9 mouse cellular contexts compared by ENCODE assay signal in the genomic region with DNA sequence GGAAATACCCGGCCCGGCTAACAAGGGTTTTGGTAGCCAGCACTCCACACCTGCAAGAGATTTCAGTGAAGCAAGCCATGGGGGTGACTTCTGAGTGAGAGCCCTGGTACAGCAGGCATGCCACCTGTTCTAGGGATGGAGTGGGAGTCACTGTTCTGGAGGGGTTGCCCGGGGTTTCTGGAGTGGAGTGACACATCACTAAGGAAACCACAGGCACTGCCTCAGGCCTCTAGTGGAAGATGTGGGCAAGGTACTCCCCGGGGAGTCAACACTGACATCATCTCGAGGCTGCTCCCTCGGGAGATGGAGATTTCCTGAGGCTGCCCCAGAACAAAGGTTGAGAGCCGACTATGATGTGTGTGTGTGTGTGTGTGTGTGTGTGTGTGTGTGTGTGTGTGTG. TPM values are rescaled to one million over a fixed set of nuclear protein-coding genes. Genes with fewer than 3 reads are reported as not detected.
DNase-seq lines count a peak whose midpoint lies in the region; ATAC-seq and TF ChIP-seq lines count a peak whose summit lies in the region.
"Had no signal": no experiment of that assay in that cellular context is flagged by ENCODE, and none has a peak within 500 bp of the region (broad histone marks: within the 10 kb centered on the region; RNA-seq: fewer than 3 reads in every experiment).

No protein-coding gene starts in this region.

- H3K9ac ChIP-seq in hindbrain, embryonic 12.5 days, result no peak overlapping the region
- H3K9ac ChIP-seq in midbrain, embryonic 13.5 days (replicated peaks), result peak overlapping the region; percentile 77; the same call in 1 of the 2 replicates
- no peak overlapping the region for H3K9ac ChIP-seq in heart, embryonic 12.5 days

- no peaks in the 10 kb centered on the region for H3K9me3 ChIP-seq in hindbrain, embryonic 12.5 days (replicated peaks)
- no peaks in the 10 kb centered on the region for H3K9me3 ChIP-seq in midbrain, embryonic 13.5 days
- H3K9me3 ChIP-seq in heart, embryonic 12.5 days (replicated peaks), result no peaks in the 10 kb centered on the region

- H3K4me2 ChIP-seq in hindbrain, embryonic 12.5 days (replicated peaks), result peak overlapping the region; percentile 76
- H3K4me2 ChIP-seq in midbrain, embryonic 13.5 days (replicated peaks), result peak overlapping the region; percentile 84
- H3K4me2 ChIP-seq in heart, embryonic 12.5 days, result no peak overlapping the region

- WGBS in hindbrain, embryonic 12.5 days, result 38% methylated on average over 7 of the region's 7 CpGs
- 33% methylated on average over 7 of the region's 7 CpGs for WGBS in midbrain, embryonic 13.5 days
- 36% methylated on average over 7 of the region's 7 CpGs for WGBS in heart, embryonic 12.5 days

- H3K27ac ChIP-seq in testis, adult 2 months (ENCODE audit: control insufficient read depth, insufficient read depth, low read depth, low read length), result no peak overlapping the region
- H3K27ac ChIP-seq in hindbrain, embryonic 12.5 days, result no peak overlapping the region
- H3K27ac ChIP-seq in midbrain, embryonic 13.5 days, result no peak overlapping the region
- no peak overlapping the region for H3K27ac ChIP-seq in heart, embryonic 12.5 days (ENCODE audit: poor library complexity, severe bottlenecking)

- no peak for DNase-seq in testis, postnatal 10 days (ENCODE audit: low spot score)
- DNase-seq in urinary bladder, postnatal 4 days (ENCODE audit: low spot score in 2 of 2), result no peak
- DNase-seq in urinary bladder, postnatal 14 days (ENCODE audit: low spot score), result no peak

- no peak for TF ChIP-seq CTCF in testis, adult 2 months (IDR thresholded peaks at IDR 0.05; ENCODE audit: control insufficient read depth, insufficient read depth, insufficient replicate concordance, low read depth, low read length)

- H3K4me1 ChIP-seq in testis, adult 2 months (ENCODE audit: control insufficient read depth, insufficient read depth, low read length), result peaks cover 2% of the 10 kb centered on the region; the same call in 1 of the 2 replicates
- peaks cover 39% of the 10 kb centered on the region for H3K4me1 ChIP-seq in hindbrain, embryonic 12.5 days
- peaks cover 62% of the 10 kb centered on the region for H3K4me1 ChIP-seq in midbrain, embryonic 13.5 days (replicated peaks)
- peaks cover 19% of the 10 kb centered on the region for H3K4me1 ChIP-seq in heart, embryonic 12.5 days (replicated peaks)

- no peak for TF ChIP-seq POLR2A in testis, adult 2 months (IDR thresholded peaks at IDR 0.05; ENCODE audit: control insufficient read depth, low read depth, low read length)

- ATAC-seq in hindbrain, embryonic 12.5 days (ENCODE audit: low FRiP score), result no peak
- no peak for ATAC-seq in midbrain, embryonic 13.5 days
- ATAC-seq in monocyte, adult 5-6 weeks (replicated peaks; ENCODE audit: insufficient number of reproducible peaks, low FRiP score, low TSS enrichment, poor library complexity, severe bottlenecking), result no peak
- no peak for ATAC-seq in heart, embryonic 12.5 days (ENCODE audit: insufficient number of reproducible peaks, low FRiP score)

- no peaks in the 10 kb centered on the region for H3K27me3 ChIP-seq in testis, adult 2 months (ENCODE audit: control insufficient read depth, insufficient read depth, low read length)
- peaks cover 52% of the 10 kb centered on the region for H3K27me3 ChIP-seq in hindbrain, embryonic 12.5 days
- peaks cover 34% of the 10 kb centered on the region for H3K27me3 ChIP-seq in midbrain, embryonic 13.5 days
- peaks cover 84% of the 10 kb centered on the region for H3K27me3 ChIP-seq in heart, embryonic 12.5 days (replicated peaks)

- no peaks in the 10 kb centered on the region for H3K36me3 ChIP-seq in testis, adult 2 months (ENCODE audit: control insufficient read depth, insufficient read depth, low read length)
- H3K36me3 ChIP-seq in hindbrain, embryonic 12.5 days, result no peaks in the 10 kb centered on the region
- no peaks in the 10 kb centered on the region for H3K36me3 ChIP-seq in midbrain, embryonic 13.5 days
- H3K36me3 ChIP-seq in heart, embryonic 12.5 days, result no peaks in the 10 kb centered on the region

- H3K4me3 ChIP-seq in testis, adult 2 months (ENCODE audit: control insufficient read depth, low read depth, low read length), result peak overlapping the region; percentile 89
- H3K4me3 ChIP-seq in hindbrain, embryonic 12.5 days, result peak overlapping the region; percentile 43
- peak overlapping the region; percentile 64 for H3K4me3 ChIP-seq in midbrain, embryonic 13.5 days (replicated peaks)
- no peak overlapping the region for H3K4me3 ChIP-seq in heart, embryonic 12.5 days

RNA-seq across cellular contexts. Expression of gene Ccdc184, which starts 3.4 kb away (rescaled TPM):
- polyA plus RNA-seq in testis, adult 2 months (2012; rRNA removed), result 28.1 and 31.3 TPM in 2 replicates
- 24.7 and 26.7 TPM in 2 replicates for polyA plus RNA-seq in hindbrain, embryonic 12.5 days (2016; fragmentation: Nextera tagmentation; extraction: Ambion mirVana)
- polyA plus RNA-seq in midbrain, embryonic 13.5 days (2015; fragmentation: Nextera tagmentation; extraction: Ambion mirVana), result 55.4 and 60.4 TPM in 2 replicates
- not detected in 3 replicates for total RNA-seq in monocyte, adult 5-6 weeks (2017)
- polyA plus RNA-seq in heart, embryonic 12.5 days (2016; fragmentation: Nextera tagmentation; extraction: Ambion mirVana), result 1.4 TPM in 2 replicates

RNA-seq across cellular contexts. Expression of gene Asb8, which starts 4.9 kb away (rescaled TPM):
- polyA plus RNA-seq in testis, adult 2 months (2012; rRNA removed), result 131 and 132 TPM in 2 replicates
- 45.1 and 49.3 TPM in 2 replicates for polyA plus RNA-seq in hindbrain, embryonic 12.5 days (2016; fragmentation: Nextera tagmentation; extraction: Ambion mirVana)
- polyA plus RNA-seq in midbrain, embryonic 13.5 days (2015; fragmentation: Nextera tagmentation; extraction: Ambion mirVana), result 54.4 and 54.9 TPM in 2 replicates
- total RNA-seq in monocyte, adult 5-6 weeks (2017), result 21.4 to 28.3 TPM (median 21.7 TPM) in 3 replicates
- polyA plus RNA-seq in heart, embryonic 12.5 days (2016; fragmentation: Nextera tagmentation; extraction: Ambion mirVana), result 76.2 and 78.9 TPM in 2 replicates

RNA-seq across cellular contexts. Expression of gene Olfr288, which starts 25.0 kb away (rescaled TPM):
- not detected in 2 replicates for polyA plus RNA-seq in testis, adult 2 months (2012; rRNA removed)
- polyA plus RNA-seq in hindbrain, embryonic 12.5 days (2016; fragmentation: Nextera tagmentation; extraction: Ambion mirVana), result not detected in 2 replicates
- not detected in 2 replicates for polyA plus RNA-seq in midbrain, embryonic 13.5 days (2015; fragmentation: Nextera tagmentation; extraction: Ambion mirVana)
- total RNA-seq in monocyte, adult 5-6 weeks (2017), result not detected in 3 replicates
- polyA plus RNA-seq in heart, embryonic 12.5 days (2016; fragmentation: Nextera tagmentation; extraction: Ambion mirVana), result not detected in 2 replicates
- polyA plus RNA-seq: limb, embryonic 14.5 days had no signal

RNA-seq across cellular contexts. Expression of gene Gm44579, which starts 50.4 kb away (rescaled TPM):
- not detected in 2 replicates for polyA plus RNA-seq in testis, adult 2 months (2012; rRNA removed)
- polyA plus RNA-seq in hindbrain, embryonic 12.5 days (2016; fragmentation: Nextera tagmentation; extraction: Ambion mirVana), result not detected in 2 replicates
- polyA plus RNA-seq in midbrain, embryonic 13.5 days (2015; fragmentation: Nextera tagmentation; extraction: Ambion mirVana), result not detected in 2 replicates
- not detected in 3 replicates for total RNA-seq in monocyte, adult 5-6 weeks (2017)
- not detected in 2 replicates for polyA plus RNA-seq in heart, embryonic 12.5 days (2016; fragmentation: Nextera tagmentation; extraction: Ambion mirVana)
- polyA plus RNA-seq: limb, embryonic 14.5 days had no signal

RNA-seq across cellular contexts. Expression of gene Olfr287, which starts 50.5 kb away (rescaled TPM):
- polyA plus RNA-seq in testis, adult 2 months (2012; rRNA removed), result not detected in 2 replicates
- polyA plus RNA-seq in hindbrain, embryonic 12.5 days (2016; fragmentation: Nextera tagmentation; extraction: Ambion mirVana), result not detected in 2 replicates
- polyA plus RNA-seq in midbrain, embryonic 13.5 days (2015; fragmentation: Nextera tagmentation; extraction: Ambion mirVana), result 0.14 TPM in 1 of 2 replicates, not detected in the other
- not detected in 3 replicates for total RNA-seq in monocyte, adult 5-6 weeks (2017)
- not detected in 2 replicates for polyA plus RNA-seq in heart, embryonic 12.5 days (2016; fragmentation: Nextera tagmentation; extraction: Ambion mirVana)
- polyA plus RNA-seq: limb, embryonic 14.5 days had no signal

Comparison
In these comparisons a context has a peak if more than half of its experiments do, and no peak if none do; other contexts are left out.
1. RNA of gene Ccdc184, which starts 3.4 kb away (polyA plus RNA-seq): 55.4 to 60.4 TPM in midbrain, embryonic 13.5 days, 28.1 to 31.3 TPM in testis, adult 2 months and 24.7 to 26.7 TPM in hindbrain, embryonic 12.5 days; 1.4 TPM in heart, embryonic 12.5 days; every median in the first group is over 10 times any median in the second.